Mouse (Mus musculus) MEL (cell line): Measurements from ENCODE around the gene Gng12.

Experiments
- CTCF ChIP-seq, 3 experiments: IDR thresholded peaks in 2 of 3; conservative IDR thresholded peaks in 1 of 3; 2 replicates each; pipeline ENCODE4 v1.5.1; 2011 to 2012; ENCODE audit warnings: low read length in 3 of 3, low read depth in 2 of 3, mild to moderate bottlenecking in 2 of 3, improper control_type of control experiment in 1 of 3, inconsistent platforms in 1 of 3, mixed read lengths in 1 of 3, moderate library complexity in 1 of 3; ENCODE audit not compliant: control insufficient read depth in 1 of 3, insufficient read depth in 1 of 3, poor library complexity in 1 of 3, severe bottlenecking in 1 of 3
- JUND ChIP-seq: IDR thresholded peaks from 2 replicates; pipeline ENCODE4 v1.6.1; 2011; ENCODE audit warnings: low read depth, mild to moderate bottlenecking, improper control_type of control experiment, low read length
- RAD21 ChIP-seq: IDR thresholded peaks from 2 replicates; pipeline ENCODE4 v1.6.1; 2011; ENCODE audit warnings: mild to moderate bottlenecking, low read depth, low read length, improper control_type of control experiment
- SIN3A ChIP-seq: IDR thresholded peaks from 2 replicates; pipeline ENCODE4 v1.6.1; 2012; ENCODE audit warnings: low read length, improper control_type of control experiment, inconsistent platforms
- SMC3 ChIP-seq: IDR thresholded peaks from 2 replicates; pipeline ENCODE4 v1.6.1; 2011; ENCODE audit warnings: low read depth, low read length, improper control_type of control experiment

GRCm38 (mm10) chr6:67016520-67017111 is 120.4 kb downstream of the Gng12 start:
- TF ChIP-seq JUND, result no peak
- no peak for TF ChIP-seq SMC3
- TF ChIP-seq CTCF (IDR thresholded peaks at IDR 0.05 in 2 of 3, conservative IDR thresholded peaks at IDR 0.05 in 1 of 3; ENCODE audit: control insufficient read depth in 1 of 3, insufficient read depth in 1 of 3, low read depth in 2 of 3, low read length in 3 of 3, poor library complexity in 1 of 3, severe bottlenecking in 1 of 3), result no peak
- no peak for TF ChIP-seq SIN3A
- no peak for TF ChIP-seq RAD21
